Mouse (Mus musculus) layer of hippocampus, postnatal 36 days (tissue): ENCODE measurements around the gene Olfr297. TPM values are rescaled to one million over a fixed set of nuclear protein-coding genes. Genes with fewer than 3 reads are reported as not detected.

Source experiments
- DNase-seq, 2 experiments: peaks; one replicate each; pipeline ENCODE4 v3.0.0; 2022
- total RNA-seq, 2 experiments: library from RNA; stranded (reverse); gene quantifications; 2 replicates each; pipeline ENCODE4 v1.2.3; 2021

Olfr297 gene
- total RNA-seq, result not detected

- no peak for DNase-seq
These were observed at the start of gene Olfr297 for GRCm38 (mm10) chr7:86519668-86520067. TSS of gene Olfr297 (plus strand) at chr7:86519968.

DNA sequence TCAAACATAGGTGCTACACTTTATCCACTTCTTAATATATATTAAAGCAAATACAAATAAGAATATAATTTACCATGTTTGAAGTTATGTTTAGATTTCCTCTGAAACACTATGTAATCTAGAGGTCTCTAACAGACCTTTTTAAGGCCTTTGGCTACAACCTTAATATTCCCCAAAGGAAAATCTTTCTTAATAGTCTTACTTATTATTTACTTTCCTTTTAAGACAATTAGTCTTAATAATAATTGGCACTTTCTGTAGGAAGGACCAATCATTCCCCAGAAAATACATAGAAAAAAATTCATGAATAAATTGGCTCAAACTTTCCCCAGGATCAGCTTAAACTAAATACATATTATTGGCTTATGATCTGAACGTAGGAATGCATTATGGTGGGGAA, 27.4 kb upstream of the Olfr297 start, which contains the start of gene Olfr298:
Gene Olfr298, minus strand, starts transcription at position 101 of the 400 bp plus-strand sequence.
- no peak for DNase-seq

Other genes with a start within 250 kb of the Olfr297 start
- gene Olfr310, start 242.8 kb upstream of the Olfr297 start, total RNA-seq, result not detected
- not detected for gene Olfr309, start 206.3 kb upstream of the Olfr297 start, total RNA-seq
- gene Olfr308, start 194.3 kb upstream of the Olfr297 start, total RNA-seq, result not detected
- gene Olfr307, start 182.4 kb upstream of the Olfr297 start, total RNA-seq, result not detected
- not detected for gene Olfr305, start 153.0 kb upstream of the Olfr297 start, total RNA-seq
- not detected for gene Olfr304, start 133.3 kb upstream of the Olfr297 start, total RNA-seq
- not detected for gene Olfr303, start 122.2 kb upstream of the Olfr297 start, total RNA-seq
- not detected for gene Olfr301, start 116.1 kb upstream of the Olfr297 start, total RNA-seq
- gene Olfr299, start 60.0 kb upstream of the Olfr297 start, total RNA-seq, result not detected
- gene Olfr298, start 27.5 kb upstream of the Olfr297 start, total RNA-seq, result not detected
- gene Olfr295, start 63.9 kb downstream of the Olfr297 start, total RNA-seq, result not detected
- gene Olfr294, start 96.7 kb downstream of the Olfr297 start, total RNA-seq, result not detected
- not detected for gene Olfr293, start 129.1 kb downstream of the Olfr297 start, total RNA-seq
- gene Olfr292, start 168.4 kb downstream of the Olfr297 start, total RNA-seq, result not detected